Mouse (Mus musculus) liver, adult 2 months (tissue): ENCODE data around the gene Lhx2.

Source experiments
- CTCF ChIP-seq: fragments of 200-500 bp; IDR thresholded peaks from 2 replicates; pipeline ENCODE4 v1.5.1; 2011; ENCODE audit warnings: low read depth, low read length, control low read depth
- POLR2A ChIP-seq: fragments of 200-500 bp; IDR thresholded peaks from 2 replicates; pipeline ENCODE4 v1.6.1; 2011; ENCODE audit warnings: low read length, control low read depth; ENCODE audit not compliant: insufficient read depth; ENCODE audit errors: extremely low read depth

GRCm38 (mm10) chr2:38368746-38369330, 29.8 kb downstream of the Lhx2 start:
- no peak for TF ChIP-seq CTCF
- no peak for TF ChIP-seq POLR2A
